Comparison of ENCODE assay signal across 24 mouse cellular contexts in the genomic region with DNA sequence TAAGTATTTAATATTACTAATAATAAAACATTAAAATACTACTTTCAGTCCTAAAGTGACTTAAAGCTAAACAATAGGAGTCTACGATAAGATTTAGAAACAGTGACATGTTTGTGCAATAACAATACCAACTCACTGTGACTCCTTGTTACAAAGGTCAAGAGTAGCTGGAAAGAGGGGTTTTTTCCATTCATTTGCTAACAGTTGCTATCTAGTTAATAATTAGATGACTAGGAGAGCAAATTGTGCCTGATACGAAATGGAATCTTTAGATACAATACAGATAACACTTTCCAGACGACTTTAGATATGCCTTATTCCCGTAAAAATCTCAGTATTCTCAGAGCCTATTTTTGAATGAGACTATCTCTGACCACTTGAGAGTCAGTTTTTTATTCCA.
"Had no signal": no experiment of that assay in that cellular context is flagged by ENCODE, and none has a peak within 500 bp of the region (broad histone marks: within the 10 kb centered on the region; RNA-seq: fewer than 3 reads in every experiment).

No protein-coding gene starts in this region.

- H3K27ac ChIP-seq: gastrocnemius, adult 2 months; heart, adult 2 months; heart, embryonic 13.5 days; heart, embryonic 15.5 days; hindbrain, embryonic 13.5 days; hindbrain, embryonic 15.5 days; hindbrain, postnatal 0 days; layer of hippocampus, adult 2 months; limb, embryonic 13.5 days; limb, embryonic 15.5 days had no signal

- H3K9ac ChIP-seq: heart, embryonic 13.5 days; heart, embryonic 15.5 days; hindbrain, embryonic 13.5 days; hindbrain, embryonic 15.5 days; limb, embryonic 13.5 days; limb, embryonic 15.5 days had no signal

- H3K4me1 ChIP-seq: heart, embryonic 13.5 days; heart, embryonic 15.5 days; hindbrain, embryonic 13.5 days; hindbrain, embryonic 15.5 days; limb, embryonic 13.5 days; limb, embryonic 15.5 days had no signal

- H3K4me2 ChIP-seq: heart, embryonic 11.5 days; heart, embryonic 13.5 days; heart, embryonic 15.5 days; hindbrain, embryonic 13.5 days; hindbrain, embryonic 15.5 days; limb, embryonic 13.5 days; limb, embryonic 15.5 days had no signal

- H3K9me3 ChIP-seq: heart, embryonic 13.5 days; heart, embryonic 15.5 days; hindbrain, embryonic 13.5 days; hindbrain, embryonic 15.5 days; limb, embryonic 13.5 days; limb, embryonic 15.5 days had no signal

- ATAC-seq: forebrain, embryonic 16.5 days; hindbrain, postnatal 0 days had no signal

- DNase-seq: gastrocnemius, adult 2 months; gastrocnemius, postnatal 10 days; gastrocnemius, postnatal 25 days; heart, adult 2 months; heart, postnatal 14 days; heart, postnatal 36 days; kidney, adult 18-20 months; kidney, adult 8-10 months; kidney, postnatal 10 days; kidney, postnatal 25 days; kidney, postnatal 4 days; layer of hippocampus, postnatal 36 days; left cerebral cortex, postnatal 4 days; lung, adult 18-20 months had no signal

- H3K36me3 ChIP-seq: heart, embryonic 13.5 days; heart, embryonic 15.5 days; hindbrain, embryonic 13.5 days; hindbrain, embryonic 15.5 days; limb, embryonic 13.5 days; limb, embryonic 15.5 days had no signal

- H3K4me3 ChIP-seq: gastrocnemius, adult 2 months; heart, adult 2 months; heart, embryonic 13.5 days; heart, embryonic 15.5 days; hindbrain, embryonic 13.5 days; hindbrain, embryonic 15.5 days; layer of hippocampus, adult 2 months; limb, embryonic 13.5 days; limb, embryonic 15.5 days had no signal

- H3K27me3 ChIP-seq: heart, embryonic 13.5 days; heart, embryonic 15.5 days; hindbrain, embryonic 13.5 days; hindbrain, embryonic 15.5 days; limb, embryonic 13.5 days; limb, embryonic 15.5 days had no signal
